Mouse (Mus musculus): ENCODE results near the gene Lamb1. TPM values are rescaled to one million over a fixed set of nuclear protein-coding genes. Genes with fewer than 3 reads are reported as not detected.

Gene Lamb1
- polyA plus RNA-seq, 1 experiment from 2014 or later, result 13.2 TPM

DNA sequence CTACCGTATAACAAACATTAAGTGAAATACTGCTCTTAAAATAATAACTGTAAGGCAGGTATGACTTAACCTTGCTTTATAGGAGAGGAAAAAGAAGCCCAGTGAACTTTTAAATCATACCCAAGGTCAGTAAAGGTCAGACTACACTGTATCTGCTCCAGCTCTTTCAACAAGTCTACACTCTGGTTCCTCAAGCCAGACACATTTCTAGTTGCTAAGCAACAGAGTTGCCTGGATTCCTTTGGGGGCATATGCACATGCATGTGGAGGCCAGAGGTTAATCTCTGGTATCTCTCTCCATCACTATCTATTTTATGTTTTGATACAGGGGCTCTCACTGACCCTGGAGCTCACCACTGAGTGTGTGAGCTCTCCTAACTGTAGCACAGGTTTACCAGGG, 104.1 kb downstream of the Lamb1 start:
- Histone ChIP-seq H3K9me3 (replicated peaks; ENCODE audit: control insufficient read depth, low read length, poor library complexity, severe bottlenecking) (no peaks in the 10 kb centered on the region), H3K27ac (ENCODE audit: low read length) (no peak overlapping the region), H3K4me3 (ENCODE audit: low read depth, low read length) (no peak overlapping the region), H3K27me3 (ENCODE audit: control insufficient read depth, insufficient read depth, low read depth, low read length) (no peaks in the 10 kb centered on the region), H3K4me2 (ENCODE audit: low read length) (no peak overlapping the region), H3K4me1 (ENCODE audit: control insufficient read depth, insufficient read depth, low read length) (no peaks in the 10 kb centered on the region), H3K36me3 (ENCODE audit: control insufficient read depth, insufficient read depth, low read length) (no peaks in the 10 kb centered on the region), H3K9ac (ENCODE audit: low read depth, low read length) (no peak overlapping the region)
- 79% methylated on average over 1 of the region's 1 CpGs for WGBS
- 0 out of 2 replicates have a peak, but pooled peaks have one; percentile 18 for ATAC-seq

DNA sequence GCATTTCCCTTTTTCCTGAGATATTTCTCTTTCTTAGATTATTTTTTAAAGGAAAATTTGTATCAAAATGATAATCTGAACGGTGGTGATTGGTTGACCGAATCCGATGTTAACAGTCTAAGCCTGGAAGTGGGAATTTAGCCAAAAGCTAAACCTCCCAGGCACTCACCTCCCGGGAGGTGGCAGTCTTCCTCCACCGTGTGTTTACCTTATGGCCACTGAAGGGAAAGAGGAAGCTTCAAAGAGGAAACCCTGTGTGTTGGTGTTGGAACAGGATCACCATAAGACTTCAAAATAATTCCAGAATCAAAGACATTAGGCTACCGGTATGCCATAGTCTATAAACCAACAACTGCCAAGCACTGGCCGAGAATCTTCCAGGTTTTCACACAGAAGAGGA, 104.6 kb downstream of the Lamb1 start:
- Histone ChIP-seq H3K4me3 (ENCODE audit: low read depth, low read length) (no peak overlapping the region), H3K9ac (ENCODE audit: low read depth, low read length) (no peak overlapping the region), H3K27me3 (ENCODE audit: control insufficient read depth, insufficient read depth, low read depth, low read length) (no peaks in the 10 kb centered on the region), H3K4me1 (ENCODE audit: control insufficient read depth, insufficient read depth, low read length) (no peaks in the 10 kb centered on the region), H3K36me3 (ENCODE audit: control insufficient read depth, insufficient read depth, low read length) (no peaks in the 10 kb centered on the region), H3K9me3 (replicated peaks; ENCODE audit: control insufficient read depth, low read length, poor library complexity, severe bottlenecking) (no peaks in the 10 kb centered on the region), H3K4me2 (ENCODE audit: low read length) (no peak overlapping the region), H3K27ac (ENCODE audit: low read length) (no peak overlapping the region)
- no peak for ATAC-seq
- 92% methylated on average over 7 of the region's 7 CpGs for WGBS

DNA sequence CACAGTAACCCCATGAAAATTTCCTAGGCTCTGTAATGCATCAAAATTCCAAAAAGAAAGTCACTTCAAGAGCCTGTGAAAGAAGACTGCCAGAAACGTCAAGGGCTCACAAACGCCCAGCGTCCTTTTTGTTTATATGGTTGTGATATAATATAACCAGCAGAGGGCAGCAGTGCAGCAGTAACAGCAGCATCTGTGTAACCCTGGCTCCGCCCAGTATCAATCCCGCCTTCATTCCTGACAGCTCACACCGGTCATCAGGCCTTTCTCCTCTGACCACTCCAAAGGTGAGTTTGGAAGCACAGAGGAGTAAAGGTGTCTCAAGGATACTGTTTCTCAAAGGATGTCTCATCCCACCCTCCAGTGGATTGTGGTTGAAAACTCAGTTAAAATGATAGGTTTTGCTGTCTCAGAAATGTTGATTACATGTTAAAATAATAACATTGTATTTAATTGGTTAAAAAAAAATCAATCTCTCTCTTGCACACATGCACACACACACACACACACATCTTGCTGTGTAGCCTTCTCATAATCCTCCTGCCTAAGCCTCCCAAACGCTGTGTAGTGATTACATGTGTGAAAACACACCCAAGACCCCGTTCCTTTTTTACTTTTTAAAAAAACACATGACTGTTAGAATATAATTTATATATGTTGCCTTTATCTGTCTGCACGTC, 109.7 kb downstream of the Lamb1 start:
- Histone ChIP-seq H3K9me3 (replicated peaks; ENCODE audit: control insufficient read depth, low read length, poor library complexity, severe bottlenecking) (no peaks in the 10 kb centered on the region), H3K9ac (ENCODE audit: low read depth, low read length) (0 out of 2 replicates have a peak overlapping the region, but pooled peaks have one; percentile 38), H3K36me3 (ENCODE audit: control insufficient read depth, insufficient read depth, low read length) (no peaks in the 10 kb centered on the region), H3K27me3 (ENCODE audit: control insufficient read depth, insufficient read depth, low read depth, low read length) (no peaks in the 10 kb centered on the region), H3K4me3 (ENCODE audit: low read depth, low read length) (no peak overlapping the region), H3K4me1 (ENCODE audit: control insufficient read depth, insufficient read depth, low read length) (peaks cover 13% of the 10 kb centered on the region), H3K4me2 (ENCODE audit: low read length) (peak overlapping the region; percentile 39), H3K27ac (ENCODE audit: low read length) (no peak overlapping the region)
- WGBS, result 36% methylated on average over 9 of the region's 9 CpGs
- ATAC-seq, result peak; percentile 85

DNA sequence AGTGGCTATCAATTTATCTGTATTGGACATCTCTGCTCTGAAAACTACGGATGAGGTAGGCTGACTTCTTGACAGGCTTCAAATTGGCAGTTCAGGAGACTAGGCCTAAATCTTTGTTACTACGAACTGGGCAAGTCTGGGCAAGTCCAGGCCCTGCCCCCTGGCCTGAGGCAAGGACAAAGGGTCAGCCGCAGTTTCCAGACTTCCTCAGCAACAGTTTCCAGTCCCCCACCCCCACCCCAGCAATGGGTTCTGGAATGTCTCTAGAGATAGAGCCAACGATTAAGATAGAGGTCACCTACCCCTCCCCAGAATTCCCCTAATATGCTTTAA, 110.2 kb downstream of the Lamb1 start:
- Histone ChIP-seq H3K9ac (ENCODE audit: low read depth, low read length) (no peak overlapping the region), H3K9me3 (replicated peaks; ENCODE audit: control insufficient read depth, low read length, poor library complexity, severe bottlenecking) (no peaks in the 10 kb centered on the region), H3K36me3 (ENCODE audit: control insufficient read depth, insufficient read depth, low read length) (no peaks in the 10 kb centered on the region), H3K4me2 (ENCODE audit: low read length) (no peak overlapping the region), H3K4me3 (ENCODE audit: low read depth, low read length) (no peak overlapping the region), H3K27me3 (ENCODE audit: control insufficient read depth, insufficient read depth, low read depth, low read length) (no peaks in the 10 kb centered on the region), H3K27ac (ENCODE audit: low read length) (no peak overlapping the region), H3K4me1 (ENCODE audit: control insufficient read depth, insufficient read depth, low read length) (peaks cover 13% of the 10 kb centered on the region)
- no peak for ATAC-seq
- 81% methylated on average over 4 of the region's 4 CpGs for WGBS

DNA sequence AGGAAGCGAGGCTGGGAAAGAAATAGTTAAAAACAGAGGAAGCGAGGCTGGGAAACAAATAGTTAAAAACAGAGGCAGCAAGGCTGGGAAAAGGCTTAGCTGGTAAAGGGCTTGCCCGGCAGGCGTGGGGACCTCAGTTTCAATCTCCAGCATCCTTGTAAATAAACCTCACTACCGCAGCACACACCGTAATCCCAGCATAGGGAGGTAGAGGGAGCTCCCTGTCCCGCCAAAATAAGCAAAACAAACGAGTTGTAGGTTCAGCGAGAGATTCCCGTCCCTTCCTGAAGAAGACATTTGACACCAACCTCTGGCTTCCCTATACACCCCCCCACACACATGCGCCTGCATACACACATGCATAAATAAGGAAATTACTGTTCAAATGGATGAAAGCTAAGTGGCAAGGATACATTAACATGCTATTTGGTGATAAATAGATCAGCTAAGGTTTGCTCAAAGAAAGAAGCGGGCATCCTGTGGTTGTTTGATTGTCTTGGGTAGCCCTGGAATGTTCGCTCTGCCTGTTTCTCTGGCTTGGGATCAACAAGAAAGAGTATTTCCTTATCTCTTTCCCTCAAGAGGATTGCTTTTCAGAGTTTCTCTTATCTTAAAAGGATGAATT, 111.4 kb downstream of the Lamb1 start:
- peaks cover 13% of the 10 kb centered on the region for H3K4me1 ChIP-seq (ENCODE audit: control insufficient read depth, insufficient read depth, low read length)
- H3K4me2 ChIP-seq (ENCODE audit: low read length), result peak overlapping the region; percentile 61
- H3K36me3 ChIP-seq (ENCODE audit: control insufficient read depth, insufficient read depth, low read length), result no peaks in the 10 kb centered on the region
- peak overlapping the region; percentile 56; the same call in 1 of the 2 replicates for H3K9ac ChIP-seq (ENCODE audit: low read depth, low read length)
- no peaks in the 10 kb centered on the region for H3K9me3 ChIP-seq (replicated peaks; ENCODE audit: control insufficient read depth, low read length, poor library complexity, severe bottlenecking)
- WGBS, result 11% methylated on average over 13 of the region's 13 CpGs
- H3K27ac ChIP-seq (ENCODE audit: low read length), result no peak overlapping the region; the same call in 1 of the 2 replicates
- H3K27me3 ChIP-seq (ENCODE audit: control insufficient read depth, insufficient read depth, low read depth, low read length), result no peaks in the 10 kb centered on the region
- peak overlapping the region; percentile 33 for H3K4me3 ChIP-seq (ENCODE audit: low read depth, low read length)
- ATAC-seq, result peak; percentile 54

DNA sequence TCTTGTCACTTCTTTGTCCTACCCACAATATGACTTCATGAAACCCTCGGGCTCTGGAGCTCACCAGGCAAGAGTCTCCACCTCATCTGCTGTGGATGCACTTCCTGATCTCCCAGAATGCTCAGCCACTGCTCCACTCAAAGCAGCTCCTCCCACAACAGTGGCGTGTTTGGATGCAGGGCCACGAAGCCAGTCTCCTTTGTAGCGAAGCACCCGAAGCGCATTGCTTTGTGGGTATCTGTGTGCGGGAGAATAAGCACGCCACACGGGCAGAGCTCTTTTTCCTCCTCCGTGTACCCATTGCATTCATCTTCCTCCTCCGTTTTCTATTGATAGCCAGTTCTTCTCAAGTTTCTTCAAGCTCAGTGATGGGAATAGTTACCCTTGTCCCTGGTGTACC, 112.2 kb downstream of the Lamb1 start:
- H3K9ac ChIP-seq (ENCODE audit: low read depth, low read length), result no peak overlapping the region
- H3K27ac ChIP-seq (ENCODE audit: low read length), result no peak overlapping the region
- peaks cover 13% of the 10 kb centered on the region for H3K4me1 ChIP-seq (ENCODE audit: control insufficient read depth, insufficient read depth, low read length)
- WGBS, result 78% methylated on average over 11 of the region's 11 CpGs
- H3K4me3 ChIP-seq (ENCODE audit: low read depth, low read length), result no peak overlapping the region
- no peaks in the 10 kb centered on the region for H3K36me3 ChIP-seq (ENCODE audit: control insufficient read depth, insufficient read depth, low read length)
- H3K27me3 ChIP-seq (ENCODE audit: control insufficient read depth, insufficient read depth, low read depth, low read length), result no peaks in the 10 kb centered on the region
- no peak for ATAC-seq
- no peaks in the 10 kb centered on the region for H3K9me3 ChIP-seq (replicated peaks; ENCODE audit: control insufficient read depth, low read length, poor library complexity, severe bottlenecking)
- 0 out of 2 replicates have a peak overlapping the region, but pooled peaks have one; percentile 3 for H3K4me2 ChIP-seq (ENCODE audit: low read length)

Other genes starting within 250 kb of the Lamb1 start
- not detected in 2 replicates for gene Fam110c, start 191.4 kb upstream of the Lamb1 start, polyA plus RNA-seq (2015; fragmentation: Nextera tagmentation; extraction: Ambion mirVana)
- gene Gm6993, start 24.5 kb upstream of the Lamb1 start, polyA plus RNA-seq (2015; fragmentation: Nextera tagmentation; extraction: Ambion mirVana), result not detected in 2 replicates
- 122 and 132 TPM in 2 replicates for gene Dld, start 86.2 kb downstream of the Lamb1 start, polyA plus RNA-seq (2015; fragmentation: Nextera tagmentation; extraction: Ambion mirVana)
- gene Slc26a3, start 125.6 kb downstream of the Lamb1 start, polyA plus RNA-seq (2015; fragmentation: Nextera tagmentation; extraction: Ambion mirVana), result 0.09 TPM in 1 of 2 replicates, not detected in the other
- 17.4 and 18.2 TPM in 2 replicates for gene Cbll1, start 234.4 kb downstream of the Lamb1 start, polyA plus RNA-seq (2015; fragmentation: Nextera tagmentation; extraction: Ambion mirVana)